Mouse (Mus musculus) spleen, adult 2 months (tissue): ENCODE results near the gene Strip1. TPM values are rescaled to one million over a fixed set of nuclear protein-coding genes. Genes with fewer than 3 reads are reported as not detected.
"Not testable (repeated sequence)": the region's sequence is repeated elsewhere in the genome, so short reads cannot be mapped to it uniquely, and the experiment has no call there.

Source experiments
- DNase-seq, 2 experiments: peaks; one replicate each; pipeline versions ENCODE4 v3.0.0 to v3.0.0-alpha.2; 2012 to 2021; ENCODE audit warnings: low spot score in 2 of 2, low read depth in 1 of 2
- H3K27ac ChIP-seq: fragments of 200-500 bp; 2 replicates; pipeline ENCODE4 v1.5.1; 2012; ENCODE audit warnings: low read length, inconsistent platforms; ENCODE audit not compliant: insufficient read depth
- H3K27me3 ChIP-seq: fragments of 200-500 bp; 2 replicates; pipeline ENCODE4 v1.6.1; 2012; ENCODE audit warnings: mild to moderate bottlenecking, moderate library complexity, low read length, inconsistent platforms; ENCODE audit not compliant: control insufficient read depth, insufficient read depth
- H3K36me3 ChIP-seq: fragments of 200-500 bp; 2 replicates; pipeline ENCODE4 v1.6.1; 2012; ENCODE audit warnings: mild to moderate bottlenecking, low read length, inconsistent platforms; ENCODE audit not compliant: control insufficient read depth, insufficient read depth
- H3K4me1 ChIP-seq: fragments of 200-500 bp; 2 replicates; pipeline ENCODE4 v1.6.1; 2011; ENCODE audit warnings: inconsistent platforms; ENCODE audit not compliant: control insufficient read depth, insufficient read depth, insufficient read length
- H3K4me3 ChIP-seq: fragments of 200-500 bp; 2 replicates; pipeline ENCODE4 v1.5.1; 2011; ENCODE audit warnings: mild to moderate bottlenecking, inconsistent platforms; ENCODE audit not compliant: insufficient read depth, insufficient read length; ENCODE audit errors: extremely low read depth
- CTCF ChIP-seq: fragments of 200-500 bp; IDR thresholded peaks from 2 replicates; pipeline ENCODE4 v1.5.1; 2011; ENCODE audit warnings: mild to moderate bottlenecking, inconsistent platforms; ENCODE audit not compliant: insufficient read depth, insufficient read length, insufficient replicate concordance; ENCODE audit errors: extremely low read depth
- POLR2A ChIP-seq: fragments of 200-500 bp; IDR thresholded peaks from 2 replicates; pipeline ENCODE4 v1.6.1; 2011; ENCODE audit warnings: low read depth, low read length, inconsistent platforms
- WGBS: fragments of 180-500 bp; shearing (Covaris S2); methylation state at CpG from one replicate; pipeline ENCODE4 v1.1.7; 2018; 5-methylcytosine and 5-hydroxymethylcytosine counted together
- polyA plus RNA-seq: library from polyadenylated mRNA; depleted of rRNA; stranded (reverse); fragments of >200 nt; gene quantifications from 2 replicates; pipeline ENCODE4 v1.2.3, GENCODE M21; 2012

Gene Strip1
- polyA plus RNA-seq, 1 experiment = 36.0 TPM

GRCm38 (mm10) chr3:107659000-107659399, 27.5 kb upstream of the Strip1 start:
- H3K4me3 ChIP-seq = no peak overlapping the region
- 94% methylated on average over 1 of the region's 1 CpGs for WGBS
- no peak overlapping the region for H3K27ac ChIP-seq
- TF ChIP-seq POLR2A (no peak), CTCF (no peak)
- no peaks in the 10 kb centered on the region for H3K4me1 ChIP-seq
- DNase-seq = no peak
- peaks cover 4% of the 10 kb centered on the region; the same call in 1 of the 2 replicates for H3K36me3 ChIP-seq
- no peaks in the 10 kb centered on the region for H3K27me3 ChIP-seq

- WGBS = 79% methylated on average over 4 of the region's 4 CpGs
- TF ChIP-seq CTCF = no peak
- TF ChIP-seq POLR2A = no peak
These were observed 25.4 kb upstream of the Strip1 start for GRCm38 (mm10) chr3:107656888-107657287.

DNA sequence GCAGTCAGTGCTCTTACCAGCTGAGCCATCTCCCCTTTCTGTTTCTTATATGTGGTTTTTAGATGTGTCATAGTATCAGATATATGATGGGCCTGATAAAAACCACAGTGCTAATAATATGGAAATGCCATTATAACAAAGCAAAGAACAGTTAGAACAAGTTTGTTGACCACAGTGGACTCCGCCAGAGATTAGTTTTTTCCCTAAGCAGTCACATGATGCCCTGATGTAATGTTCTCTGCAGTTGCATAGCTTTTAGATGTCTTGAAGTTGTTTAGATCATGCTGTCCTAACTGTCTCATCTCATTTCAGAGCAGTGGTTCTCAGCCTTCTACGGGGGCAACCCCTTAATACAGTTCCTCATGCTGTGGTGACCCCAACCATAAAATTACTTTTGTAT, 24.7 kb upstream of the Strip1 start:
- Histone ChIP-seq H3K27me3 (no peaks in the 10 kb centered on the region), H3K27ac (no peak overlapping the region), H3K36me3 (peaks cover 3% of the 10 kb centered on the region; the same call in 1 of the 2 replicates), H3K4me1 (no peaks in the 10 kb centered on the region), H3K4me3 (no peak overlapping the region)
- no peak for DNase-seq
- 90% methylated on average over 2 of the region's 2 CpGs for WGBS
- TF ChIP-seq POLR2A (no peak), CTCF (no peak)

More at GRCm38 (mm10) chr3:107656888-107657287, 25.4 kb upstream of the Strip1 start:
- peaks cover 3% of the 10 kb centered on the region; the same call in 1 of the 2 replicates for H3K36me3 ChIP-seq
- no peaks in the 10 kb centered on the region for H3K4me1 ChIP-seq
- DNase-seq = no peak
- H3K27ac ChIP-seq = no peak overlapping the region
- no peak overlapping the region for H3K4me3 ChIP-seq
- H3K27me3 ChIP-seq = no peaks in the 10 kb centered on the region

DNA sequence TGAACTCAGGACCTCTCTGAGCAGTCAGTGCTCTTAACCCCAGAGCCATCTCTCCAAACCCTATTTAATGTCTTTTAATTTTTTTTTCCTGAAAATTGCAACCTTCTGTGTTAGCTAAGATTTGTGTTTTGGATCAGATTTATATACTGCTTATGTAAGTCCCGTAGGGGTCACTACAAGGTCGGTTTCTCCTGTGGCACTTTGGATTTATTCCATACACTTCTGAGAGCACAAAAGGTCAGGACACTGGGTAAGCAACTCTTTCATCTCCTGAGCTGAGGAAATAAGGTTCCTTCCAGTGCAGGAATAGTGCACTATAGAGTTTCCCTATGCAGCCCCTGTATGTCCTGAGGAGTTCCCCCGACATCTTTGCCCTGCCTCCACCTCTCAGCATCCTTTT, 24.0 kb upstream of the Strip1 start:
- Histone ChIP-seq H3K36me3 (peaks cover 2% of the 10 kb centered on the region; the same call in 1 of the 2 replicates), H3K4me3 (no peak overlapping the region), H3K27ac (no peak overlapping the region), H3K4me1 (no peaks in the 10 kb centered on the region), H3K27me3 (no peaks in the 10 kb centered on the region)
- 88% methylated on average over 3 of the region's 3 CpGs for WGBS
- TF ChIP-seq POLR2A (no peak), CTCF (no peak)
- no peak for DNase-seq

DNA sequence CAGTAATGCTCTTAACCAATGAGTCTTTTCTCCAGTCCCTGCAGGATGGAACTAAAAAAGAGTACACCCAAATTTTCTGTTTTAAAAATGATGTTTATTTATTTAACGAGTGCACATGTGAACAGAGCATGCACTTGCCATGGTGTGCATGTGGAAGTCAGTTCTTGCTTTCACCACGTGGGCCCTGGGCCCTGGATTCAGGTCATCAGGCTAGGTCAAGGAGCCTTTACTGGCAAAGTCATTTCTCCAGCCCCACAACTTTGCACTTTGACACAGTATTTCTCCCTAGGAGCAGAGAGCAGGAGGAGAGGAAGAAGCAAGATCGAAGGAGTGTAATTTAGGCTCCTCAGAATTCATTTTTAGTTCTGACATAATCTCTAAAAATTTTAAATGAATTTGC, 23.4 kb upstream of the Strip1 start:
- 82% methylated on average over 3 of the region's 3 CpGs for WGBS
- Histone ChIP-seq H3K27ac (no peak overlapping the region), H3K36me3 (no peaks in the 10 kb centered on the region), H3K4me1 (no peaks in the 10 kb centered on the region), H3K27me3 (no peaks in the 10 kb centered on the region), H3K4me3 (no peak overlapping the region)
- TF ChIP-seq CTCF (no peak), POLR2A (no peak)
- DNase-seq = no peak

GRCm38 (mm10) chr3:107652968-107653367, 21.5 kb upstream of the Strip1 start:
- Histone ChIP-seq H3K4me1 (no peaks in the 10 kb centered on the region), H3K27me3 (no peaks in the 10 kb centered on the region), H3K36me3 (no peaks in the 10 kb centered on the region), H3K27ac (no peak overlapping the region), H3K4me3 (no peak overlapping the region)
- TF ChIP-seq POLR2A (no peak), CTCF (no peak)
- no peak for DNase-seq
- WGBS = 89% methylated on average over 3 of the region's 3 CpGs

DNA sequence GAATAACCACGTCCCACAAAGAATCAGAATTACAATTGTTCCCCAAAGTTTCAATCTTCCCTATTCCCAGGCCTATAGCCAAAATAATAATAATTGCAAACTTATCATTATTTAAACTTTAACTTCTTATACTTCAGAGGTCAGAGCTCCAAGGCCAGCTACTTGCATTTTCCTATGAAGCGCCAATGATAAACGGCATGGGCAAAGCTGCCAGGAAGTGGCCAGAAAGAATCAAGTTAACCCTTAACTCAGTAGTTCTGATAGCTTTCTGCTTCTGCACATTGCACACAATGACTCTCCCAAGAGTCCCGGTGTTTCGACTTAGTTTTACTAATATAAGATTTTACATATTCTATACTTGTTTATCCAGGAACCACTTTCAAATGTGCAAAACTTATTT, 18.8 kb upstream of the Strip1 start:
- not testable (repeated sequence) for H3K27me3 ChIP-seq, H3K27ac ChIP-seq, DNase-seq, H3K4me1 ChIP-seq, H3K36me3 ChIP-seq, H3K4me3 ChIP-seq
- 58% methylated on average over 5 of the region's 5 CpGs for WGBS

DNA sequence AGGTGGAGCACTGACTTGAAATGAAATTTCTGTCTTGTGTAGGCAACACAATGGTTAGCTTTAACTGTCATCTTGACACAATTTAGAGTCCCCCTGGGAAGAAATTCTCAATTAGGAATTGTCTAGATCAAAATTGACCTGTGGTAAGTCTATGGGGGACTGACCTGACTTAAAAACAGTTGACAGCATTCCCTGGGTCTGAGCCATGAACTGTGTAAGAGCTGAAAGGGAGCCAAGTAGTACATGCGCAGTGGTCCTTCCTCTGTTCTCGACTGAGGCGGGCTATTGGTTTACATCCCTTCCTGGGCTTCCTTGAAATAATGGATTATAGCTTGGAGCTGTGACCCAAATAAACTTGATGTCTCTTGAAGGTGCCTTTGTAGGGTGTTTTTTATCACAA, 15.5 kb upstream of the Strip1 start:
- no peak for TF ChIP-seq POLR2A
- TF ChIP-seq CTCF = no peak
- H3K27me3 ChIP-seq = no peaks in the 10 kb centered on the region
- WGBS = 84% methylated on average over 3 of the region's 3 CpGs
- H3K27ac ChIP-seq = no peak overlapping the region
- no peak overlapping the region for H3K4me3 ChIP-seq
- no peaks in the 10 kb centered on the region for H3K4me1 ChIP-seq
- DNase-seq = no peak
- H3K36me3 ChIP-seq = no peaks in the 10 kb centered on the region
